Mouse (Mus musculus) ES-E14 (cell line): ENCODE results near the gene Wdr62. TPM values are rescaled to one million over a fixed set of nuclear protein-coding genes. Genes with fewer than 3 reads are reported as not detected.
"Not testable (repeated sequence)": the region's sequence is repeated elsewhere in the genome, so short reads cannot be mapped to it uniquely, and the experiment has no call there.

ENCODE experiments used
- DNase-seq: peaks from one replicate; pipeline ENCODE4 v3.0.0-alpha.2; 2013; ENCODE audit warnings: low read depth, low spot score
- H3K27ac ChIP-seq: 2 replicates; pipeline ENCODE4 v1.5.1; 2012; ENCODE audit warnings: low read depth, mild to moderate bottlenecking, low read length, moderate library complexity, mixed read lengths; ENCODE audit not compliant: poor library complexity, insufficient read depth, severe bottlenecking
- H3K36me3 ChIP-seq: 2 replicates; pipeline ENCODE4 v1.6.1; 2012; ENCODE audit warnings: mild to moderate bottlenecking, low read length, moderate library complexity, mixed read lengths; ENCODE audit not compliant: control insufficient read depth, poor library complexity, insufficient read depth, severe bottlenecking
- H3K4me1 ChIP-seq, 2 experiments: fragments of 150-350 bp in 1 of 2; sonication (generic) in 1 of 2; 2 replicates each; pipeline ENCODE4 v1.6.1; 2012; ENCODE audit warnings: low read length in 2 of 2, mild to moderate bottlenecking in 1 of 2, mixed read lengths in 1 of 2; ENCODE audit not compliant: control insufficient read depth in 2 of 2, insufficient read depth in 2 of 2, poor library complexity in 1 of 2
- H3K4me3 ChIP-seq, 2 experiments: fragments of 150-350 bp in 1 of 2; sonication (generic) in 1 of 2; 2 replicates each; pipeline ENCODE4 v1.5.1; 2012; ENCODE audit warnings: low read length in 2 of 2, low read depth in 1 of 2, mild to moderate bottlenecking in 1 of 2, mixed read lengths in 1 of 2; ENCODE audit not compliant: insufficient read depth in 1 of 2, poor library complexity in 1 of 2, severe bottlenecking in 1 of 2
- H3K9ac ChIP-seq: 2 replicates; pipeline ENCODE4 v1.6.1; 2012; ENCODE audit warnings: low read depth, mild to moderate bottlenecking, low read length, mixed read lengths; ENCODE audit not compliant: poor library complexity, insufficient read depth, severe bottlenecking
- H3K9me3 ChIP-seq: fragments of 150-350 bp; sonication (generic); 2 replicates; pipeline ENCODE4 v1.6.1; 2012; ENCODE audit warnings: low read depth, mild to moderate bottlenecking, low read length; ENCODE audit not compliant: control insufficient read depth, insufficient read depth
- CHD2 ChIP-seq: IDR thresholded peaks from 2 replicates; pipeline ENCODE4 v1.6.1; 2014; ENCODE audit warnings: mild to moderate bottlenecking, low read depth, low read length, inconsistent platforms
- HCFC1 ChIP-seq: IDR thresholded peaks from 2 replicates; pipeline ENCODE4 v1.6.1; 2012; ENCODE audit warnings: low read length, inconsistent platforms, borderline replicate concordance; ENCODE audit not compliant: insufficient read depth
- MAFK ChIP-seq: IDR thresholded peaks from 2 replicates; pipeline ENCODE4 v1.6.1; 2014; ENCODE audit warnings: mild to moderate bottlenecking, low read depth, low read length, inconsistent platforms; ENCODE audit not compliant: insufficient read depth
- ZC3H11A ChIP-seq: IDR thresholded peaks from 2 replicates; pipeline ENCODE4 v1.6.1; 2012; ENCODE audit warnings: low read depth, mild to moderate bottlenecking, inconsistent platforms, low read length, borderline replicate concordance
- ZNF384 ChIP-seq: IDR thresholded peaks from 2 replicates; pipeline ENCODE4 v1.6.1; 2012; ENCODE audit warnings: low read depth, low read length, inconsistent platforms
- in situ Hi-C, 2 experiments: fragments of 600-800 bp; cut with MboI; formaldehyde crosslinking; loops; one replicate each; pipeline ENCODE4 v1.15.1; 2025; ENCODE audit warnings: low sequenced_read_pairs in 2 of 2, inconsistent platforms in 1 of 2; ENCODE audit not compliant: unreplicated experiment in 2 of 2
- total RNA-seq: library from RNA; depleted of rRNA; stranded (reverse); fragments of 300-350 nt; gene quantifications from 2 replicates; pipeline ENCODE4 v1.2.3, GENCODE M21; 2012

Gene Wdr62
- total RNA-seq, 1 experiment, result 21.6 TPM

- no peak overlapping the region for H3K4me3 ChIP-seq
- H3K9me3 ChIP-seq, result no peaks in the 10 kb centered on the region
- in situ Hi-C loops, result no loop called here
- DNase-seq, result no peak
- no peaks in the 10 kb centered on the region for H3K36me3 ChIP-seq
- H3K4me1 ChIP-seq, result peaks cover 1 to 13% of the 10 kb centered on the region in 2 experiments; a peak in 3 of 4 replicates
- no peak overlapping the region for H3K9ac ChIP-seq
- no peak overlapping the region for H3K27ac ChIP-seq
- no peak for TF ChIP-seq CHD2
- no peak for TF ChIP-seq ZNF384
- 0 out of 2 replicates have a peak, but pooled peaks have one; percentile 44 for TF ChIP-seq ZC3H11A
- no peak for TF ChIP-seq HCFC1
- 0 out of 2 replicates have a peak, but pooled peaks have one; percentile 43 for TF ChIP-seq MAFK
These were observed 74.8 kb downstream of the Wdr62 start for GRCm38 (mm10) chr7:30205383-30205782.

DNA sequence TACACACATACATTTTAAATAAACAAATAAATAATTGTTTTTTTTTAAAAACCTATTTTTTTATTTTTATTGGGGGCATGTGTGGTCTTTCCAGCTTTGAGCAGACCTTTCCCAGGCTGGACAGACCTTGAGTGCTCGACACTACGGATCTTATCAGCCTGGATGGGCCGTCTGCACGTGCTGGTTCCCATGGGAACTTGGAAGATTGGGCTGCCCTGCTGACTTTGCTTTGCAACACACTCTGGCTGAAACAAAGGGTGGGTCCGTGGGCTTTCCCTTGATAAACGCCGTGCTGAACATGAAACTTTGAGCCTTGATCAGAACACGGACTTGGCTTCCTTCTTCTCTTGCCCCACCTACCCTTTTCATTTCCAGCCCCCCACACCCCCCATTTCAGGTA is 75.8 kb downstream of the Wdr62 start:
- TF ChIP-seq CHD2, result no peak
- TF ChIP-seq HCFC1, result no peak
- TF ChIP-seq ZNF384, result no peak
- no peak for TF ChIP-seq ZC3H11A
- TF ChIP-seq MAFK, result no peak
- Histone ChIP-seq H3K9ac (no peak overlapping the region), H3K36me3 (no peaks in the 10 kb centered on the region), H3K4me1 (peaks cover 1 to 16% of the 10 kb centered on the region in 2 experiments; a peak in 3 of 4 replicates), H3K27ac (no peak overlapping the region; the same call in 1 of the 2 replicates), H3K9me3 (no peaks in the 10 kb centered on the region), H3K4me3 (no peak overlapping the region)
- in situ Hi-C loops, result no loop called here
- DNase-seq, result no peak

- TF ChIP-seq ZC3H11A, result no peak
- no peak for TF ChIP-seq ZNF384
- TF ChIP-seq CHD2, result no peak
- TF ChIP-seq HCFC1, result no peak
- TF ChIP-seq MAFK, result no peak
- Histone ChIP-seq H3K9ac (peak overlapping the region; percentile 31; the same call in 1 of the 2 replicates), H3K36me3 (no peaks in the 10 kb centered on the region), H3K27ac (no peak overlapping the region), H3K4me3 (no peak overlapping the region), H3K9me3 (no peaks in the 10 kb centered on the region), H3K4me1 (peaks cover 3 to 16% of the 10 kb centered on the region in 2 experiments; a peak in 3 of 4 replicates)
- DNase-seq, result no peak
- in situ Hi-C loops, result no loop called here
These were observed 77.1 kb downstream of the Wdr62 start for GRCm38 (mm10) chr7:30202895-30203690.

GRCm38 (mm10) chr7:30200661-30201060 is 79.6 kb downstream of the Wdr62 start:
- H3K4me3 ChIP-seq, H3K9me3 ChIP-seq, DNase-seq, H3K36me3 ChIP-seq, in situ Hi-C loops, H3K27ac ChIP-seq, H3K9ac ChIP-seq: not testable (repeated sequence)
- peaks cover 6 to 29% of the 10 kb centered on the region in 2 experiments for H3K4me1 ChIP-seq
- TF ChIP-seq MAFK, result peak; percentile 63
